In genomic region chr7:116608350-116609085, GRCm38 (mm10) we compare ENCODE assay signal across 8 mouse cellular contexts.
DNase-seq lines count a peak whose midpoint lies in the region; ATAC-seq and TF ChIP-seq lines count a peak whose summit lies in the region.

No protein-coding gene starts in this region.

- H3K27ac ChIP-seq in heart, embryonic 10.5 days = no peak overlapping the region
- no peak overlapping the region for H3K27ac ChIP-seq in liver, embryonic 14.5 days
- H3K27ac ChIP-seq in neural tube, embryonic 11.5 days (ENCODE audit: low read depth, low read length) = no peak overlapping the region

- peak overlapping the region; percentile 54 for H3K4me3 ChIP-seq in heart, embryonic 10.5 days
- no peak overlapping the region for H3K4me3 ChIP-seq in liver, embryonic 14.5 days (ENCODE audit: insufficient read depth in 1 of 2, low read depth in 2 of 2, low read length in 2 of 2)
- H3K4me3 ChIP-seq in neural tube, embryonic 11.5 days (ENCODE audit: low read depth, low read length) = peak overlapping the region; percentile 4; the same call in 1 of the 2 replicates

- no peaks in the 10 kb centered on the region for H3K27me3 ChIP-seq in heart, embryonic 10.5 days (ENCODE audit: insufficient read depth, poor library complexity, severe bottlenecking)
- no peaks in the 10 kb centered on the region for H3K27me3 ChIP-seq in liver, embryonic 14.5 days (ENCODE audit: control insufficient read depth, insufficient read depth, low read length)
- no peaks in the 10 kb centered on the region for H3K27me3 ChIP-seq in neural tube, embryonic 11.5 days (ENCODE audit: control insufficient read depth, insufficient read depth, low read length)

- peak; percentile 78 for TF ChIP-seq CTCF in liver, embryonic 14.5 days (IDR thresholded peaks at IDR 0.05; ENCODE audit: low read depth)

- WGBS in heart, embryonic 10.5 days = 25% methylated on average over 15 of the region's 15 CpGs
- whole genome bisulfite sequencing in liver, embryonic 14.5 days (ENCODE audit: insufficient replicate concordance) = 21% methylated on average over 15 of the region's 15 CpGs
- 26% methylated on average over 15 of the region's 15 CpGs for WGBS in neural tube, embryonic 11.5 days

- peaks cover 17% of the 10 kb centered on the region for H3K4me1 ChIP-seq in heart, embryonic 10.5 days
- H3K4me1 ChIP-seq in liver, embryonic 14.5 days (replicated peaks; ENCODE audit: control insufficient read depth in 2 of 2, insufficient read depth in 2 of 2, low read length in 1 of 2) = no peaks in the 10 kb centered on the region
- H3K4me1 ChIP-seq in neural tube, embryonic 11.5 days (ENCODE audit: control insufficient read depth, insufficient read depth, low read length) = no peaks in the 10 kb centered on the region

- no peaks in the 10 kb centered on the region for H3K36me3 ChIP-seq in heart, embryonic 10.5 days
- no peaks in the 10 kb centered on the region for H3K36me3 ChIP-seq in liver, embryonic 14.5 days (replicated peaks; ENCODE audit: control insufficient read depth, insufficient read depth, low read depth)
- no peaks in the 10 kb centered on the region for H3K36me3 ChIP-seq in neural tube, embryonic 11.5 days (ENCODE audit: control insufficient read depth, insufficient read depth, low read length)

- H3K9ac ChIP-seq in liver, embryonic 14.5 days (replicated peaks) = no peak overlapping the region
- no peak overlapping the region for H3K9ac ChIP-seq in neural tube, embryonic 11.5 days (ENCODE audit: low read length)

- peak; percentile 28; the same call in 1 of the 2 replicates for ATAC-seq in liver, embryonic 14.5 days (ENCODE audit: insufficient read depth)
- peak; percentile 58 for ATAC-seq in neural tube, embryonic 11.5 days (ENCODE audit: insufficient read depth, low FRiP score, low TSS enrichment)

- peak; percentile 69 to 71 for DNase-seq in B cell, adult 2 months
- DNase-seq in ZHBTc4 (ENCODE audit: low read depth, low spot score) = peak; percentile 87
- peak; percentile 86 for DNase-seq in embryo, embryonic 11 days
- DNase-seq in heart, embryonic 10.5 days (ENCODE audit: low spot score) = no peak
- peak; percentile 61 for DNase-seq in kidney, adult 9 months
- peak; percentile 26 to 49 (median 37) for DNase-seq in liver, embryonic 14.5 days (ENCODE audit: low read depth in 3 of 3, low spot score in 3 of 3)
- DNase-seq in neural tube, embryonic 11.5 days (ENCODE audit: low spot score) = peak; percentile 74
- peak; percentile 35 for DNase-seq in testis, postnatal 14 days (ENCODE audit: low spot score)

- H3K4me2 ChIP-seq in liver, embryonic 14.5 days (ENCODE audit: low read depth) = peak overlapping the region; percentile 47
- H3K4me2 ChIP-seq in neural tube, embryonic 11.5 days (ENCODE audit: low read depth) = peak overlapping the region; percentile 48

- no peaks in the 10 kb centered on the region for H3K9me3 ChIP-seq in heart, embryonic 10.5 days
- H3K9me3 ChIP-seq in liver, embryonic 14.5 days (ENCODE audit: control insufficient read depth, low read length) = no peaks in the 10 kb centered on the region
- H3K9me3 ChIP-seq in neural tube, embryonic 11.5 days (ENCODE audit: control insufficient read depth, low read length) = no peaks in the 10 kb centered on the region

- TF ChIP-seq EP300 in liver, embryonic 14.5 days (IDR thresholded peaks at IDR 0.05; ENCODE audit: low read depth) = no peak

Comparison
In these comparisons a context has a peak if more than half of its experiments do, and no peak if none do; other contexts are left out.
1. H3K4me3 ChIP-seq: peak in heart, embryonic 10.5 days (single experiment) and neural tube, embryonic 11.5 days (single experiment); none in liver, embryonic 14.5 days (0 of 2).